Mouse (Mus musculus): ENCODE measurements at regions not wholly inside any gene's neighbourhood (a gene's known extent, or its start where the extent isn't known, plus 50 kb on each side); places are given as distances from the start of the nearest gene placed in this dataset.

DNA sequence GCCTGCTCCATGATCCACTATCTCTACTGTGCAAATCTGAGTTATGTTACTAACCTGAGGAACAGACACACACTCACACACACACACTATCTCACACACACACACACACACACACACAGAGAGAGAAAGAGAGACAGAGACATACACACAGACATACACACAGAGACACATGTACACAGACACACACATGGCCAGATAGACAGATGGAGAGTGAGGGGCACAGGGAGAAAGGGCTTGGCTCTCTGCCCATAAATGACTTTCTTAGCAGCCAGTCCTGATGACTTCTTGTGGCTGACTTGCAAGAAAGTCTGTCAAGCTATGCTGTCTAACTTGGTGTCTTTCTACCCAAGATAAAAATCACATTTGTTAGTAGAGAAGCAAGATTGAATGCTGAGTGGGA lies 63.7 kb upstream of the Kirrel3 start:
- DNase-seq (ENCODE audit: low spot score in 2 of 2) = no peak

DNA sequence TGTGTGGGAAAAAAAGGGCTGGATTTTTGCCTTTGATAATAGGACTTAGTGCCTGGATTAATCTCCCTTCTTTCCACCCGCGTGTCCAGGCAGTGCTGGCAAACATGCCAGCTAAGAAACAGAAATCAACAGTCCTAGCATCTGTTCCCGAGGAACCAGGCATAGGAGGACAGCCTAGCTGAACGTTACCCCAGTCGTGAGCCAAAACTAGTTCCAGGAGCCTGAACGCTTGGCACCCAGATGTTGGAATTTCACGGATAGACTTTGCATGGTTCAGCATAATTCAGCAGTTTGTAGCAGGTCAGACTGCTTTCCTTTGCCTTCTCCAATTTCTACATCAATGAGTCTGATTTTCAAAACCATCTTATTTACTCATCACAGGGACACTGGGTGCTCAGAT lies 62.6 kb upstream of the Kirrel3 start:
- DNase-seq (ENCODE audit: low spot score in 2 of 2) = no peak

DNA sequence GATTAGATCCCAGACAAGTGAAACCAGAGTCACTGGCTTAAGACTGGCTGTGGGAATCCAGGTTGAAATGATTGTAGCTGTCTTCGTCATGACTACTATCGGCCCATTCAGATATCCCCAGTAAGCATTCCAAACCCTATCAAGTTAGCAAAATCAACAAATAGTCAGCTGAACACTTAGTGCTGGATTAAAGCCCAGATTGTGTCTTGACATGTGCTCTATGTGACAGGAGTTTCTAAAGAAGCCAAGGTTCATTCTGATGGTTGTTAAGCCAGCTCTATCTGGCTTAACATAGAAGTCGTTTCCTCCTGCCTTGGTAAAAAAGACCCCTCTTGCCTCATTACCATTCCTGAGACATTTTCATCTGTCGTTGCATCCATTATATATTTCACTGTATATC lies 59.1 kb upstream of the Kirrel3 start:
- no peak for DNase-seq (ENCODE audit: low spot score in 2 of 2)

DNA sequence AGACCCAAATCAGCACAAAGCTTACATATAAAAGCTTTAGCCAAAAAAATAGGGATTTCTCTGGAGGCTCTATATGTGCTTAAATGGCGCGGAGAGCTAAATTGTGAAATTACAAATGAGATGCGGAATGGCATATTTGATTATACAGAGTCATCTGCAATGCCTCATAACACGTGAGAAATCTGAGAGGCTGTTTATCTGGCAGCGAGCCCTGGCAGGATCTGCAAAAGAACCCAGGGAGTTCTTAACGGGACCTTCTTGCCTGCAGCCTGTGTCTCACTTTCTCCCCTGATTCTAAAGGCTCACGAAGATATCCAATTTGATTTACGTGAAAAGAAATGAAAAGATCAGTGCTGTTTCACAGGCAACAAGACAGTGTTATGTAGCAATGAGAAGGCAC lies 58.0 kb upstream of the Kirrel3 start:
- DNase-seq (ENCODE audit: low spot score in 2 of 2) = no peak

Measured in layer of hippocampus, postnatal 10 days (tissue).